Mouse (Mus musculus) left cerebral cortex, adult 2 months (tissue): ENCODE data around the gene Zfr2. TPM values are rescaled to one million over a fixed set of nuclear protein-coding genes. Genes with fewer than 3 reads are reported as not detected.

Source experiments
- DNase-seq, 2 experiments: peaks; one replicate each; pipeline ENCODE4 v3.0.0; 2021 to 2022; ENCODE audit warnings: low spot score in 2 of 2, mixed read lengths in 1 of 2; ENCODE audit errors: extremely low spot score in 1 of 2
- H3K27ac ChIP-seq: fragments of 200-600 bp; 2 replicates; pipeline ENCODE4 v1.8.1; 2022
- H3K4me3 ChIP-seq: fragments of 200-600 bp; 2 replicates; pipeline ENCODE4 v1.8.1; 2022
- CTCF ChIP-seq: fragments of 200-600 bp; IDR thresholded peaks from 2 replicates; pipeline ENCODE4 v1.8.1; 2022; ENCODE audit warnings: antibody characterized with exemption, mild to moderate bottlenecking, moderate library complexity
- intact Hi-C: fragments of 180-260 bp; cut with DNase I; formaldehyde crosslinking; loops from one replicate; pipeline ENCODE4 v1.15.1; 2025
- long read RNA-seq, 2 experiments: library from polyadenylated mRNA; stranded (forward); transcript quantifications; one replicate each; pipeline ENCODE4 v2.0.0; 2021; ENCODE audit warnings: borderline mapping rate in 2 of 2
- total RNA-seq, 2 experiments: library from RNA; stranded (reverse); gene quantifications; 2 replicates each; pipeline ENCODE4 v1.2.3; 2021

Zfr2 gene
- total RNA-seq: 10 to 100 TPM; 70.9 to 76.2 TPM
- long read RNA-seq, experiment 1, transcript Zfr2-201 (18 exons, 3,349 nt): major isoform, 57 of 191 reads
- long read RNA-seq, experiment 1, partial matches to known transcripts: 22 of 191 reads
- long read RNA-seq, experiment 1, other reads (novel, unspliced or antisense): 111 of 191 reads
- long read RNA-seq, experiment 2, transcript Zfr2-201 (18 exons, 3,349 nt): major isoform, 30 of 184 reads
- long read RNA-seq, experiment 2, partial matches to known transcripts: 37 of 184 reads
- long read RNA-seq, experiment 2, other reads (novel, unspliced or antisense): 117 of 184 reads

- peak; percentile 94 to 95 for DNase-seq
- no peak for TF ChIP-seq CTCF
- intact Hi-C loops: no loop called here
- Histone ChIP-seq H3K4me3 (peak within 1 kb of the TSS; percentile 75), H3K27ac (peak within 1 kb of the TSS; percentile 82)
Observed at GRCm38 (mm10) chr10:81232580-81233225, at the start of gene Zfr2. Zfr2 (plus strand) TSS chr10:81233155.

GRCm38 (mm10) chr10:81183805-81184204, 49.1 kb upstream of the Zfr2 start, which contains the start of gene 4930442H23Rik:
4930442H23Rik (minus strand) TSS chr10:81183849.
- DNase-seq: no peak

DNA sequence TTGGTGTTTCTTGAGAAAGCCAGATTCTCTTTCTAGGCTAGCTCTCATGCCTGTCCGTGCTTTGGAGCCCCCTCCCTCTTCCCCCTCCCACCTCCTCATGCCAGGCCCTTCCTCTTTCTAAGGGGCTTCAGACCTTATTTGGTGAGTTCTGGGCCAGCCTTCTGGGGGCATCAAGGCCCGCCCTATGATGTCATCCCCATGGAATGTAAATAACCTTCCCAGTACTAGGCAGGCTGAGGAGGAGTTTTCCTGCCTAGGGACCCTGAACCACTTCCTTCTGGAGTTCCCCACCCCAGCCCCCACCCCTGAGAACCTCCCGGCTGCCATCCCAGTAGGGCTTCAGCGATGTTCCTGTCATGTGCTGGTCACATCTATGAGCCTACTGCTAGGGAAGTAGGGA, 48.2 kb upstream of the Zfr2 start:
- TF ChIP-seq CTCF: no peak
- intact Hi-C loops: no loop called here
- no peak overlapping the region for H3K27ac ChIP-seq
- no peak for DNase-seq
- H3K4me3 ChIP-seq: no peak overlapping the region

More at GRCm38 (mm10) chr10:81183805-81184204, 49.1 kb upstream of the Zfr2 start, which contains the start of gene 4930442H23Rik:
- TF ChIP-seq CTCF: no peak
- peak within 1 kb of the TSS; percentile 65 for H3K4me3 ChIP-seq
- H3K27ac ChIP-seq: peak within 1 kb of the TSS; percentile 93
- intact Hi-C loops: loop anchor here (1.0 kb wide), 1 partner anchor 8 kb away; no protein-coding TSS in a partner anchor

GRCm38 (mm10) chr10:81187161-81187560, 45.8 kb upstream of the Zfr2 start:
- intact Hi-C loops: no loop called here
- no peak overlapping the region for H3K4me3 ChIP-seq
- no peak overlapping the region; the same call in 1 of the 2 replicates for H3K27ac ChIP-seq
- no peak for TF ChIP-seq CTCF
- DNase-seq: no peak

DNA sequence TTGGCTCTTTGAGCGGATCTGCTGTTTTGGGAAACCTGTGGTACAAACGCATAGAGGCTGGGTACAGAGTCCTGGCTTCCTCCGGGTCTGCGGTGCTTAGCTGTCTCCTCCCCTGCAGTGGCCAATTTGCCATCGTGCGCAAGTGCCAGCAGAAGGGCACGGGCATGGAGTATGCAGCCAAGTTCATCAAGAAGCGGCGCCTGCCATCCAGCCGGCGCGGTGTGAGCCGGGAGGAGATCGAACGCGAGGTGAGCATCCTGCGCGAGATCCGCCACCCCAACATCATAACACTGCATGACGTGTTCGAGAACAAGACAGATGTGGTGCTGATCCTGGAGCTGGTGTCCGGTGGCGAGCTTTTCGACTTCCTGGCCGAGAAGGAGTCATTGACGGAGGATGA, 43.1 kb upstream of the Zfr2 start:
- intact Hi-C loops: loop anchor here (5.0 kb wide), 1 partner anchor 77 kb away; the partner anchor contains the start of genes Apba3 and Mrpl54
- Histone ChIP-seq H3K4me3 (no peak overlapping the region), H3K27ac (no peak overlapping the region)
- no peak for DNase-seq
- no peak for TF ChIP-seq CTCF

DNA sequence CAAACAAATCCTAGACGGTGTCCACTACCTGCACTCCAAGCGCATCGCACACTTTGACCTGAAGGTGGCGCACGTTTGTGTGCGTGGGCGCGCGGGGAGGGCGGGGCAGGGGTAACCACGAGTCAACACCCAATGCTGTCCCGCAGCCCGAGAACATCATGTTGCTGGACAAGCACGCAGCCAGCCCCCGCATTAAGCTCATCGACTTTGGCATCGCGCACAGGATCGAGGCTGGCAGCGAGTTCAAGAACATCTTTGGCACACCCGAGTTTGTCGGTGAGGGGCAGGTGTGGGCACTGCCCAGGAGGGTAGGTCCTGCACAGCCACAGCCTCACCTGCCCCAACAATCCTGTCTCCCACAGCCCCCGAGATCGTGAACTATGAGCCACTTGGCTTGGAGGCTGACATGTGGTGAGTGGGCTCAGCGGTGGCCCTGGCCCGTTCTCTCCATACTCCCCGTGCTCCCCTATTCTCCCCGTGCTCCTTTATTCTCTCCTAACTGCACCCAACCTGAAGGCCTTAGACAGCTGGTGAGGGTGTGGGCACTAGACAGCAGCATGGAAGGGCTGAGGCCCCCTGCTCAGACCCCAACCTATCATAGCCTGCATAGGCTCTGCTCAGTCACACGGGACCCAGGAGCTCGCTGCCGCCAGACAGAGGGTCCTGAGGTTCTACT, 42.6 kb upstream of the Zfr2 start:
- TF ChIP-seq CTCF: peak; percentile 37
- DNase-seq: no peak
- 0 out of 2 replicates have a peak overlapping the region, but pooled peaks have one; percentile 8 for H3K27ac ChIP-seq
- H3K4me3 ChIP-seq: no peak overlapping the region
- intact Hi-C loops: loop anchor here (5.0 kb wide), 1 partner anchor 77 kb away; the partner anchor contains the start of genes Apba3 and Mrpl54

DNA sequence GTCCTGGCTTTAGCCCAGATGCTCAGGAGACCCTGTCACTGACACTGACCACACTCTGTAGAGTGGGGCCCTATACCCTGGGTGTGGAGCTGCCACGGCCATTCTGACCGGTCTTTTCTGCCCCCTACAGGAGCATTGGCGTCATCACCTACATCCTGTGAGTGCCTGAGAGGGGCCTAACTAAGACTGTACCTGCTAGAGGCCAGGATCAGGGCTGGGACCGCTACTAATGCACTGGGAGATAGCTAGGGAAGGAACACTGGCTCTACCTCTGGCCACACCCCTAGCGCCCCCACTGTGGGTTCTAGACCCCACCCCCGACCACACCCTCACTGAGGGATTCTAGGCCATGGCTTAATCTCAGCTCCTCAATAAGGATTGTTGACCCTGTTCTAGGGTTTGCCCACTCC, 42.0 kb upstream of the Zfr2 start:
- DNase-seq: no peak
- TF ChIP-seq CTCF: peak; percentile 10
- intact Hi-C loops: loop anchor here (5.0 kb wide), 1 partner anchor 76 kb away; the partner anchor contains the start of genes Apba3 and Mrpl54
- Histone ChIP-seq H3K27ac (0 out of 2 replicates have a peak overlapping the region, but pooled peaks have one; percentile 8), H3K4me3 (no peak overlapping the region)

DNA sequence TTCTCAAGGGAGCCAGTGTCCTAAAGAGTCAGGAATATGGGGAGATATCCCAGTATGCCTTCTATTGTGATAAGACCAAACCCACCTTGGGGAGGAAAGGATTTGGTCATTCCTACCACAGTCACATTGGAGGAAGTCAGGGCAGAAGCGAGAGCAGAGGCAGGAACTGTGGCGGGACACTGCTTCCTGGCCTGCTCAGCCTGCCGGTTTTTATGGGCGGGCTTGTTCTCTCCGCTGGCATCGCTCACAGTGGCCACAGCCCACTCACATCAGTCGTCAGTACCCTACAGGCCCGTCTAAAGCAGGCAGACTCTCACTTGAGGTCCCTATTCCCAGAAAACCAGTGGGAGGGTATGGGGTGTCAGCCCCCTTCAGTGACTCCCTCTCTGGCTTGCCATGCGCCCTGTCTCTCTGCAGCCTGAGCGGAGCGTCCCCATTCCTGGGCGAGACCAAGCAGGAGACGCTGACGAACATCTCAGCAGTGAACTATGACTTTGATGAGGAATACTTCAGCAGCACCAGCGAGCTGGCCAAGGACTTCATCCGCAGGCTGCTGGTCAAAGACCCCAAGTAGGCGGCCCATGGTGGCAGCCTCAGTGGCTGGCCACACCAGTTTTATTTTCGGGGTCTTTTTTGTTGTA, 41.5 kb upstream of the Zfr2 start:
- no peak for TF ChIP-seq CTCF
- H3K27ac ChIP-seq: peak overlapping the region; percentile 94
- no peak overlapping the region for H3K4me3 ChIP-seq
- intact Hi-C loops: loop anchor here (5.0 kb wide), 1 partner anchor 76 kb away; the partner anchor contains the start of genes Apba3 and Mrpl54
- no peak for DNase-seq

GRCm38 (mm10) chr10:81192270-81192967, 40.5 kb upstream of the Zfr2 start:
- intact Hi-C loops: loop anchor here (1.0 to 5.0 kb wide), 2 partner anchors 9 to 75 kb away; partner anchors contain the start of genes 4930442H23Rik, Apba3, Dapk3 and Mrpl54
- TF ChIP-seq CTCF: no peak
- Histone ChIP-seq H3K27ac (peak overlapping the region; percentile 94), H3K4me3 (peak overlapping the region; percentile 47)
- DNase-seq: peak; percentile 87 to 91

DNA sequence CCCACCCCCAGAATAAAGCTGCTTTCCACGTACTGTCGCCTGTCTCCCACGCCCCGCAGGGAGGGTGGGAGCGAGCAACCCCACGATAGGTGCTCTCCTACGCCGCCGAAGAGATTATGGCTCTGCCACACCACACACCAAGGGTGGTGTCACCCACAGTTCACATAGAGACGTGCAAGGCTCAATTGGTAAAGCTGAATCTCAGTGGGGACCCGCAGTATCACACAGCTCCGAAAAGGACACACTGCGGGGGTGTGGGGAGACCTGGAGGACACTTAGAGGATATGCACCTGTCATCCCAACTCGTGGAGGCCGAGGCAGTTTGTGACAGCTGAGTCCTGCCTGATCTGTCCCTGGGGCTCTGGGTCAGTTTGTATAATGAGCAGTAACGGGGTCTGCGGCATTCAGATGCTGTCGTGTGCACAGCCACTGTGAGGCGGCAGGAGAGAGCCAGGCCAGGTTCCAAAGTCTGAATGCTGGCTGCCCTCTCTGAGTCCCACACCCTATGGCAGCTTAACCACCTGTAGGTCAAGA, 39.9 kb upstream of the Zfr2 start:
- no peak for DNase-seq
- H3K4me3 ChIP-seq: peak overlapping the region; percentile 47
- peak overlapping the region; percentile 94 for H3K27ac ChIP-seq
- intact Hi-C loops: loop anchor here (1.0 to 5.0 kb wide), 2 partner anchors 10 to 74 kb away; partner anchors contain the start of genes 4930442H23Rik, Apba3, Dapk3 and Mrpl54
- TF ChIP-seq CTCF: no peak
